Mouse (Mus musculus) liver, postnatal 0 days (tissue): Measurements from ENCODE around the gene Cfap20.

ENCODE experiments used
- CTCF ChIP-seq: sonication (generic); IDR thresholded peaks from 2 replicates; pipeline ENCODE4 v1.5.1; 2016; ENCODE audit warnings: antibody characterized with exemption, low read depth
- EP300 ChIP-seq: IDR thresholded peaks from 2 replicates; pipeline ENCODE4 v1.6.1; 2016; ENCODE audit warnings: antibody characterized with exemption, low read depth, mild to moderate bottlenecking

GRCm38 (mm10) chr8:95422193-95422810 is 12.4 kb downstream of the Cfap20 start:
- TF ChIP-seq CTCF (no peak), EP300 (no peak)
